Mouse (Mus musculus) forebrain, embryonic 11.5 days (tissue): ENCODE measurements around the gene Cdk2. TPM values are rescaled to one million over a fixed set of nuclear protein-coding genes. Genes with fewer than 3 reads are reported as not detected.

ENCODE experiments used
- ATAC-seq: fragments of 200-750 bp; cut with Nextera tagmentation; replicated peaks from 2 replicates; pipeline ENCODE4 v1.8.0; 2017; ENCODE audit warnings: moderate TSS enrichment; ENCODE audit not compliant: low FRiP score
- DNase-seq: peaks from one replicate; pipeline ENCODE4 v3.0.0-alpha.2; 2017; ENCODE audit warnings: low spot score
- H3K27ac ChIP-seq: fragments of 300-500 bp; sonication (generic); 2 replicates; pipeline ENCODE4 v1.5.1; 2014; ENCODE audit warnings: low read depth, low read length
- H3K27me3 ChIP-seq: fragments of 300-500 bp; sonication (generic); 2 replicates; pipeline ENCODE4 v1.6.1; 2014; ENCODE audit warnings: mild to moderate bottlenecking, low read length, mixed read lengths; ENCODE audit not compliant: control insufficient read depth, insufficient read depth
- H3K36me3 ChIP-seq: fragments of 300-500 bp; sonication (generic); 2 replicates; pipeline ENCODE4 v1.6.1; 2014; ENCODE audit warnings: mild to moderate bottlenecking, low read length, moderate library complexity, mixed read lengths; ENCODE audit not compliant: control insufficient read depth, insufficient read depth
- H3K4me1 ChIP-seq: fragments of 300-500 bp; sonication (generic); replicated peaks from 2 replicates; pipeline ENCODE4 v1.6.1; 2014; ENCODE audit warnings: low read length, mixed read lengths; ENCODE audit not compliant: control insufficient read depth, insufficient read depth
- H3K4me2 ChIP-seq: fragments of 300-500 bp; sonication (generic); 2 replicates; pipeline ENCODE4 v1.6.1; 2014; ENCODE audit warnings: low read depth, mild to moderate bottlenecking, low read length, moderate library complexity, mixed read lengths; ENCODE audit not compliant: severe bottlenecking
- H3K4me3 ChIP-seq: fragments of 300-500 bp; sonication (generic); 2 replicates; pipeline ENCODE4 v1.5.1; 2014; ENCODE audit warnings: low read depth, low read length
- H3K9ac ChIP-seq: fragments of 300-500 bp; sonication (generic); 2 replicates; pipeline ENCODE4 v1.6.1; 2014; ENCODE audit warnings: low read length
- H3K9me3 ChIP-seq: fragments of 300-500 bp; sonication (generic); 2 replicates; pipeline ENCODE4 v1.6.1; 2016; ENCODE audit warnings: low read length, mixed read lengths; ENCODE audit not compliant: control insufficient read depth
- WGBS: fragments of 180-500 bp; shearing (Covaris S2); extraction: QIAGEN DNeasy Blood & Tissue Kit; methylation state at CpG from one replicate; pipeline ENCODE4 v1.1.7; 2014; 5-methylcytosine and 5-hydroxymethylcytosine counted together
- polyA plus RNA-seq: library from polyadenylated mRNA; unstranded; fragments of >200 nt; fragmentation: Nextera tagmentation; extraction: Ambion mirVana; gene quantifications from 2 replicates; pipeline ENCODE4 v1.2.1, GENCODE M21; 2014

Gene Cdk2
- polyA plus RNA-seq, 1 experiment from 2014 or later, result 120 TPM

- no peak for DNase-seq
- no peak overlapping the region for H3K4me2 ChIP-seq
- no peak overlapping the region for H3K27ac ChIP-seq
- H3K36me3 ChIP-seq, result no peaks in the 10 kb centered on the region
- WGBS, result 93% methylated on average over 2 of the region's 2 CpGs
- H3K9ac ChIP-seq, result no peak overlapping the region
- ATAC-seq, result no peak
- H3K4me1 ChIP-seq, result no peaks in the 10 kb centered on the region
- H3K4me3 ChIP-seq, result no peak overlapping the region
- H3K27me3 ChIP-seq, result no peaks in the 10 kb centered on the region
- no peaks in the 10 kb centered on the region for H3K9me3 ChIP-seq
Measured at GRCm38 (mm10) chr10:128665806-128666205, 39.0 kb downstream of the Cdk2 start.

GRCm38 (mm10) chr10:128665307-128665706, 39.5 kb downstream of the Cdk2 start:
- no peak for ATAC-seq
- Histone ChIP-seq H3K4me3 (no peak overlapping the region), H3K4me2 (no peak overlapping the region), H3K9me3 (no peaks in the 10 kb centered on the region), H3K27me3 (no peaks in the 10 kb centered on the region), H3K9ac (no peak overlapping the region), H3K4me1 (no peaks in the 10 kb centered on the region), H3K27ac (no peak overlapping the region), H3K36me3 (no peaks in the 10 kb centered on the region)
- WGBS, result 91% methylated on average over 3 of the region's 3 CpGs
- no peak for DNase-seq

- no peaks in the 10 kb centered on the region for H3K9me3 ChIP-seq
- DNase-seq, result no peak
- H3K4me3 ChIP-seq, result no peak overlapping the region
- H3K27me3 ChIP-seq, result no peaks in the 10 kb centered on the region
- no peaks in the 10 kb centered on the region for H3K36me3 ChIP-seq
- no peak overlapping the region for H3K4me2 ChIP-seq
- ATAC-seq, result no peak
- H3K4me1 ChIP-seq, result no peaks in the 10 kb centered on the region
- no peak overlapping the region for H3K27ac ChIP-seq
- WGBS, result 73% methylated on average over 3 of the region's 3 CpGs
- H3K9ac ChIP-seq, result no peak overlapping the region
Measured at GRCm38 (mm10) chr10:128664808-128665207, 40.0 kb downstream of the Cdk2 start.

GRCm38 (mm10) chr10:128663441-128664220, 41.2 kb downstream of the Cdk2 start:
- DNase-seq (no peak), ATAC-seq (no peak)
- no peak overlapping the region for H3K9ac ChIP-seq
- H3K4me2 ChIP-seq, result no peak overlapping the region
- 77% methylated on average over 5 of the region's 5 CpGs for WGBS
- no peak overlapping the region for H3K27ac ChIP-seq
- no peaks in the 10 kb centered on the region for H3K4me1 ChIP-seq
- H3K4me3 ChIP-seq, result no peak overlapping the region
- no peaks in the 10 kb centered on the region for H3K27me3 ChIP-seq
- H3K9me3 ChIP-seq, result no peaks in the 10 kb centered on the region
- H3K36me3 ChIP-seq, result no peaks in the 10 kb centered on the region

- Histone ChIP-seq H3K9ac (no peak overlapping the region), H3K9me3 (no peaks in the 10 kb centered on the region), H3K4me2 (no peak overlapping the region), H3K4me3 (no peak overlapping the region), H3K4me1 (no peaks in the 10 kb centered on the region), H3K36me3 (no peaks in the 10 kb centered on the region), H3K27ac (no peak overlapping the region), H3K27me3 (no peaks in the 10 kb centered on the region)
- DNase-seq (no peak), ATAC-seq (no peak)
Measured at GRCm38 (mm10) chr10:128662465-128662864, 42.4 kb downstream of the Cdk2 start.

- H3K4me2 ChIP-seq, result no peak overlapping the region
- no peak for ATAC-seq
- no peaks in the 10 kb centered on the region for H3K36me3 ChIP-seq
- 47% methylated on average over 9 of the region's 9 CpGs for WGBS
- no peak overlapping the region for H3K4me3 ChIP-seq
- H3K9me3 ChIP-seq, result no peaks in the 10 kb centered on the region
- DNase-seq, result no peak
- H3K4me1 ChIP-seq, result no peaks in the 10 kb centered on the region
- no peak overlapping the region for H3K9ac ChIP-seq
- no peak overlapping the region for H3K27ac ChIP-seq
- H3K27me3 ChIP-seq, result no peaks in the 10 kb centered on the region
Measured at GRCm38 (mm10) chr10:128659490-128659889, 45.3 kb downstream of the Cdk2 start.

- H3K9ac ChIP-seq, result no peak overlapping the region
- no peak overlapping the region for H3K27ac ChIP-seq
- WGBS, result 61% methylated on average over 9 of the region's 9 CpGs
- H3K4me1 ChIP-seq, result no peaks in the 10 kb centered on the region
- no peaks in the 10 kb centered on the region for H3K27me3 ChIP-seq
- DNase-seq (no peak), ATAC-seq (no peak)
- no peaks in the 10 kb centered on the region for H3K36me3 ChIP-seq
- H3K4me2 ChIP-seq, result no peak overlapping the region
- H3K4me3 ChIP-seq, result no peak overlapping the region
- no peaks in the 10 kb centered on the region for H3K9me3 ChIP-seq
Measured at GRCm38 (mm10) chr10:128657844-128658243, 47.0 kb downstream of the Cdk2 start.

GRCm38 (mm10) chr10:128656731-128657130, 48.1 kb downstream of the Cdk2 start:
- DNase-seq (no peak), ATAC-seq (no peak)
- Histone ChIP-seq H3K4me1 (no peaks in the 10 kb centered on the region), H3K4me3 (no peak overlapping the region), H3K27ac (no peak overlapping the region), H3K9me3 (no peaks in the 10 kb centered on the region), H3K4me2 (no peak overlapping the region), H3K9ac (no peak overlapping the region), H3K36me3 (no peaks in the 10 kb centered on the region), H3K27me3 (no peaks in the 10 kb centered on the region)
- WGBS, result 86% methylated on average over 1 of the region's 1 CpGs

GRCm38 (mm10) chr10:128655254-128655653, 49.6 kb downstream of the Cdk2 start:
- WGBS, result 88% methylated on average over 3 of the region's 3 CpGs
- Histone ChIP-seq H3K27ac (no peak overlapping the region), H3K9ac (no peak overlapping the region), H3K4me1 (no peaks in the 10 kb centered on the region), H3K9me3 (no peaks in the 10 kb centered on the region), H3K4me2 (no peak overlapping the region), H3K36me3 (no peaks in the 10 kb centered on the region), H3K27me3 (no peaks in the 10 kb centered on the region), H3K4me3 (no peak overlapping the region)
- ATAC-seq (no peak), DNase-seq (no peak)
